Mouse (Mus musculus) embryo, embryonic 10 days (tissue): ENCODE data around the gene Akap8.

Source experiments
- DNase-seq: peaks from one replicate; pipeline ENCODE4 v3.0.0-alpha.2; 2015; ENCODE audit warnings: low spot score

Gene Akap8

GRCm38 (mm10) chr17:32320597-32321389, at the start of gene Akap8:
Gene Akap8 (minus strand): TSS chr17:32321238.
- DNase-seq, result peak; percentile 99

GRCm38 (mm10) chr17:32368991-32369578, 48.0 kb upstream of the Akap8 start:
- peak; percentile 27 for DNase-seq

- DNase-seq, result no peak
Measured at GRCm38 (mm10) chr17:32367706-32368105, 46.7 kb upstream of the Akap8 start.

DNA sequence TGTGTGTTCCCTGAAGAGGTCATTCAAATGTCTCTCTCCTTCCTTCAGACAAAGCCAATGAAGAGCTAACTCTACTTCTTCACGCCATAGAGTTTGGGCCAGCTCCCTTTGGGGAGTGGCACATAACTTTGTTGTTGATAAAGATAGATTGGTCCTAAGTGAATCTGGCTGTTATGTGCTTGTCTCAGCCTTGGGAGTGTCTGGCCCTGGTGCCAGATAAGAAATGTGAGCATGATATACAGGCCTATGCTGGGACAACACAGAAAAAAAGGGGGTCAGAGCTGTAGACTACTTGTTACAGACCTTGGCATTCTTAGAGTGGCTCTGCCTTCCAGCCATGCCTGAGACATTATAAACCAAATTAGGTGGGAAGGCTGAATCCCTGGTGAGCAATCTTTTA, 44.3 kb upstream of the Akap8 start:
- DNase-seq, result no peak

- DNase-seq, result no peak
Measured at GRCm38 (mm10) chr17:32364850-32365249, 43.8 kb upstream of the Akap8 start.

- DNase-seq, result peak; percentile 95
Measured at GRCm38 (mm10) chr17:32364331-32364730, 43.3 kb upstream of the Akap8 start.

DNA sequence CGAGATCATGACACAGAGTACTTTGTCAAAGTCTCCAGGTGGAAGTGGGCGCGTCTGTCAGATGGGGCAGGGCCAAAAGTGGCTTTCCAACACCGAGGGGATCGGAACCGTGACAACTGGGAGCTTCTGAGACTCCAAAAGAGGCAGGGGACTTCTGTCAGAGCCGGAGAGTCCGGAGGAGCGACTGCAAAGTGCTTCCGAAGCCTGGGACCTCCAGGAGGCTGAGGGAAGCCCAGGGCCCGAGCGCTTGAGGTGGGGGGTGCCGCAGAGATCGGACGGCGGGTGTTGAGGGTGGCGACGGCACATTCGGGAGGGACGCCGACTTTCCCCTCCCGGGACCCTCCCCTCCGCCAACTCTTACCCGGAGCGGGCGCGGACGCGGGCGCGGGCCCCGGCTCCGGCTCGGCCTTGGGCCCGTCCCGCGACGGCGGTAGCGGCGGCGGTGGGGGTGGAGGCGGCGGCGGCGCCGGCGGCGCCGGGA, 42.8 kb upstream of the Akap8 start:
- peak; percentile 27 for DNase-seq

DNA sequence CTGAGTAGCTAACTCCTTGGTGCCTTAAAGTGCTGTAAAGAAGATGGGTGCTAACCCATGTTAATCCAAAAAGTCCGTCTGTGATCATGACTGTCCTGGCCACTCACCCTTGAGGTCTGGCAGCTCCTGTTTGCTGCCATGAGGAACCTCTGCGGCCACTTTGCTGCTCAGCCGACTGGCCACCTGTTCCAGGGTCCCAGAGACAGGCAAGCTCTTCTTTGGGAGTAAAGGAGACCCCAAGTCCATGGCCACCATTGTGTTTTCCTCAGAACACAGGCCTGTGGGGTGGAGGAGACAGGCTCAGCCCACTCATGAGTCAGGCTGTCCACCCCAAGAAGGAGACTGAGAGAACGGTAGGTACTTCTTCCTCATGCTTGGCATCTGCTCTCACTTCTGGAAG, 41.6 kb upstream of the Akap8 start:
- no peak for DNase-seq

GRCm38 (mm10) chr17:32359928-32360327, 38.9 kb upstream of the Akap8 start:
- no peak for DNase-seq

GRCm38 (mm10) chr17:32358943-32359340, 37.9 kb upstream of the Akap8 start:
- DNase-seq, result no peak

- DNase-seq, result no peak
Measured at GRCm38 (mm10) chr17:32358192-32358942, 37.3 kb upstream of the Akap8 start.

GRCm38 (mm10) chr17:32356766-32357760, 36.0 kb upstream of the Akap8 start:
- DNase-seq, result no peak

- no peak for DNase-seq
Measured at GRCm38 (mm10) chr17:32356281-32356680, 35.2 kb upstream of the Akap8 start.

DNA sequence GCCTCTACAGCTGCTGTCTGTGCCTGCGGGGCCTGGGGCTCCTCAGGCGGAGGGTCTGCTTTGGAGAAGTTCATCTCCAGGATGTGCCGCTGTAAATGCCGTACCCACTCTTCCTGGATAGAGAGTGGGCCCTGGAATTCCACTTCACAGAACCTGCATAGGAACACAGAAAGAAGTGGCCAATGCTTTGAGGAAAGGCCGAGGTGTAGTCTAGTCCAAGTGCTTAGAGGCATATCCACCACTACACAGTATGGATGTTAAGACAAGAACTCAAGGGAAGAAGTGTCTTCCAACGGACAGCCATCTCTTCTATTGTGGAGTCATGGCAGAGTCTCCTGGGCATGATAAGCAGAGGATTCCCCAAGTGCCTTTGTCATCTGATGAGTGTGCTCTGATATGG, 34.0 kb upstream of the Akap8 start:
- no peak for DNase-seq

- no peak for DNase-seq
Measured at GRCm38 (mm10) chr17:32354211-32354610, 33.2 kb upstream of the Akap8 start.

- no peak for DNase-seq
Measured at GRCm38 (mm10) chr17:32353696-32354095, 32.7 kb upstream of the Akap8 start.

GRCm38 (mm10) chr17:32351726-32352125, 30.7 kb upstream of the Akap8 start:
- DNase-seq, result no peak

GRCm38 (mm10) chr17:32351269-32351668, 30.2 kb upstream of the Akap8 start:
- no peak for DNase-seq

- peak; percentile 98 for DNase-seq
Measured at GRCm38 (mm10) chr17:32350382-32350983, 29.4 kb upstream of the Akap8 start, which contains the start of gene Akap8l. Gene Akap8l (minus strand): TSS chr17:32350607.

GRCm38 (mm10) chr17:32349851-32350381, 28.9 kb upstream of the Akap8 start:
- no peak for DNase-seq
